Mouse (Mus musculus) midbrain, embryonic 15.5 days (tissue): ENCODE measurements around the gene Fsd2. TPM values are rescaled to one million over a fixed set of nuclear protein-coding genes. Genes with fewer than 3 reads are reported as not detected.

ENCODE experiments used
- ATAC-seq: fragments of 200-750 bp; cut with Nextera tagmentation; replicated peaks from 2 replicates; pipeline ENCODE4 v1.8.0; 2017; ENCODE audit warnings: moderate TSS enrichment
- H3K27ac ChIP-seq: fragments of 300-500 bp; sonication (generic); 2 replicates; pipeline ENCODE4 v1.5.1; 2015; ENCODE audit warnings: mild to moderate bottlenecking, inconsistent platforms
- H3K27me3 ChIP-seq: fragments of 300-500 bp; sonication (generic); replicated peaks from 2 replicates; pipeline ENCODE4 v1.6.1; 2015; ENCODE audit warnings: inconsistent platforms
- H3K36me3 ChIP-seq: fragments of 300-500 bp; sonication (generic); replicated peaks from 2 replicates; pipeline ENCODE4 v1.6.1; 2015; ENCODE audit warnings: inconsistent platforms
- H3K4me1 ChIP-seq: fragments of 300-500 bp; sonication (generic); 2 replicates; pipeline ENCODE4 v1.6.1; 2015; ENCODE audit warnings: inconsistent platforms
- H3K4me2 ChIP-seq: fragments of 300-500 bp; sonication (generic); 2 replicates; pipeline ENCODE4 v1.6.1; 2015; ENCODE audit warnings: inconsistent platforms, mild to moderate bottlenecking, moderate library complexity
- H3K4me3 ChIP-seq: fragments of 300-500 bp; sonication (generic); 2 replicates; pipeline ENCODE4 v1.5.1; 2015; ENCODE audit warnings: mild to moderate bottlenecking, inconsistent platforms
- H3K9ac ChIP-seq: fragments of 300-500 bp; sonication (generic); 2 replicates; pipeline ENCODE4 v1.6.1; 2015; ENCODE audit warnings: mild to moderate bottlenecking, inconsistent platforms
- H3K9me3 ChIP-seq: fragments of 300-500 bp; sonication (generic); 2 replicates; pipeline ENCODE4 v1.6.1; 2016; ENCODE audit warnings: inconsistent platforms
- WGBS: fragments of 180-500 bp; shearing (Covaris S2); methylation state at CpG from one replicate; pipeline ENCODE4 v1.1.7; 2015; ENCODE audit warnings: mixed read lengths; 5-methylcytosine and 5-hydroxymethylcytosine counted together
- polyA plus RNA-seq: library from polyadenylated mRNA; unstranded; fragments of >200 nt; fragmentation: Nextera tagmentation; extraction: Ambion mirVana; gene quantifications from 2 replicates; pipeline ENCODE4 v1.2.1, GENCODE M21; 2015

The Fsd2 gene
- polyA plus RNA-seq, 1 experiment from 2014 or later, result 0.17 TPM

DNA sequence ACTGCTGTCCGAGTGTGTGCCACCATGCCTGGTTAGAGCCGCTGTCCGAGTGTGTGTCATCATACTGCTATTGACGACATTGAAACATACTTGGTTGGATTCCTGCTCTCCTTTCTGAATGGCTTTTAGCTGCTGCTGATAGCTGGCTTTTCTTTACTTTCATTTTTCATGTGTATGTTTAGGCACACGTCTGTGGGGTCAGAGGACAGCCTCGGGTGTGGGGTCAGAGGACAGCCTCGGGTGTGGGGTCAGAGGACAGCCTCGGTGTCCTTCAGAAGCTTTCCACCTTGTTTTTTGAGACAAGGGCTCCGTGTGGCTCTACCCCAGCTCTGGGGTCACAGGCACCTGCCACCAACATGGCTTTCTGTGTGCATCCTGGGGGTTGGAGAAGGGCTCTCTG lies 25.9 kb upstream of the Fsd2 start:
- H3K4me3 ChIP-seq, result no peak overlapping the region
- H3K27me3 ChIP-seq, result no peaks in the 10 kb centered on the region
- no peaks in the 10 kb centered on the region for H3K4me1 ChIP-seq
- H3K4me2 ChIP-seq, result no peak overlapping the region
- H3K9me3 ChIP-seq, result no peaks in the 10 kb centered on the region
- peaks cover 37% of the 10 kb centered on the region for H3K36me3 ChIP-seq
- 89% methylated on average over 9 of the region's 9 CpGs for WGBS
- ATAC-seq, result no peak
- H3K9ac ChIP-seq, result no peak overlapping the region
- H3K27ac ChIP-seq, result no peak overlapping the region

GRCm38 (mm10) chr7:81587238-81587637 lies 20.5 kb upstream of the Fsd2 start:
- Histone ChIP-seq H3K9me3 (no peaks in the 10 kb centered on the region), H3K27ac (no peak overlapping the region), H3K9ac (no peak overlapping the region), H3K36me3 (peaks cover 36% of the 10 kb centered on the region), H3K4me2 (no peak overlapping the region), H3K27me3 (no peaks in the 10 kb centered on the region), H3K4me3 (no peak overlapping the region), H3K4me1 (no peaks in the 10 kb centered on the region)
- ATAC-seq, result no peak
- WGBS, result 81% methylated on average over 4 of the region's 4 CpGs

DNA sequence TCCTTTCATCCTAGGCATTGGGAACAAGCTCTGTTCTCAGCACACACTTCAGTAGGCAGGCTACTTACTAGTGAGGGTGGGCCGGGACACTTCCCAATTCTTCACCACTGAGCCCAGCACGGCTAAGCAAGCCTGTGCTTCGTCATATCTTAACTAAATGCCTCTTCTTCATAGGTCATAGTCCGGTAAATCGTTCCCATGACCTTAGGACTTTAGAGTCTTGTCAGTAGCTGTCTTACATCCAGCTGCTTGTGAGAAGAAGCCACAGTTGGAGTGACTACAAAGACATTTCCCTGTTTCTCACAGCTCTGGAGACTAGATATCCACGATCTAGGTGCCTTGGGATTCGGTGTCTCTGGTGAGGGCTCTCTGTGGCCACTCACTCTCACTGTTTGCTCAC lies 18.6 kb upstream of the Fsd2 start:
- no peak overlapping the region for H3K27ac ChIP-seq
- H3K4me1 ChIP-seq, result no peaks in the 10 kb centered on the region
- no peaks in the 10 kb centered on the region for H3K9me3 ChIP-seq
- no peak overlapping the region for H3K9ac ChIP-seq
- H3K4me2 ChIP-seq, result no peak overlapping the region
- no peak for ATAC-seq
- peaks cover 28% of the 10 kb centered on the region for H3K36me3 ChIP-seq
- WGBS, result 89% methylated on average over 7 of the region's 7 CpGs
- H3K4me3 ChIP-seq, result no peak overlapping the region
- H3K27me3 ChIP-seq, result no peaks in the 10 kb centered on the region

- Histone ChIP-seq H3K36me3 (peaks cover 30% of the 10 kb centered on the region), H3K4me2 (no peak overlapping the region), H3K27me3 (no peaks in the 10 kb centered on the region), H3K9ac (no peak overlapping the region), H3K4me3 (no peak overlapping the region), H3K27ac (no peak overlapping the region), H3K9me3 (no peaks in the 10 kb centered on the region), H3K4me1 (no peaks in the 10 kb centered on the region)
- no peak for ATAC-seq
- WGBS, result 64% methylated on average over 3 of the region's 3 CpGs
These were observed 16.8 kb upstream of the Fsd2 start for GRCm38 (mm10) chr7:81583512-81583911.

GRCm38 (mm10) chr7:81579312-81579711 lies 12.6 kb upstream of the Fsd2 start:
- no peaks in the 10 kb centered on the region for H3K4me1 ChIP-seq
- ATAC-seq, result no peak
- no peak overlapping the region for H3K4me2 ChIP-seq
- WGBS, result 97% methylated on average over 5 of the region's 5 CpGs
- H3K27ac ChIP-seq, result no peak overlapping the region
- H3K9ac ChIP-seq, result no peak overlapping the region
- no peaks in the 10 kb centered on the region for H3K27me3 ChIP-seq
- no peaks in the 10 kb centered on the region for H3K9me3 ChIP-seq
- H3K36me3 ChIP-seq, result 0 out of 2 replicates have a peak, but pooled peaks cover 10% of the 10 kb centered on the region
- no peak overlapping the region for H3K4me3 ChIP-seq

GRCm38 (mm10) chr7:81578413-81578812 lies 11.7 kb upstream of the Fsd2 start:
- ATAC-seq, result no peak
- H3K4me3 ChIP-seq, result no peak overlapping the region
- no peaks in the 10 kb centered on the region for H3K9me3 ChIP-seq
- 0 out of 2 replicates have a peak, but pooled peaks cover 10% of the 10 kb centered on the region for H3K36me3 ChIP-seq
- no peak overlapping the region for H3K27ac ChIP-seq
- H3K9ac ChIP-seq, result no peak overlapping the region
- H3K27me3 ChIP-seq, result no peaks in the 10 kb centered on the region
- peaks cover 3% of the 10 kb centered on the region; the same call in 1 of the 2 replicates for H3K4me1 ChIP-seq
- H3K4me2 ChIP-seq, result no peak overlapping the region
- WGBS, result 95% methylated on average over 7 of the region's 7 CpGs

DNA sequence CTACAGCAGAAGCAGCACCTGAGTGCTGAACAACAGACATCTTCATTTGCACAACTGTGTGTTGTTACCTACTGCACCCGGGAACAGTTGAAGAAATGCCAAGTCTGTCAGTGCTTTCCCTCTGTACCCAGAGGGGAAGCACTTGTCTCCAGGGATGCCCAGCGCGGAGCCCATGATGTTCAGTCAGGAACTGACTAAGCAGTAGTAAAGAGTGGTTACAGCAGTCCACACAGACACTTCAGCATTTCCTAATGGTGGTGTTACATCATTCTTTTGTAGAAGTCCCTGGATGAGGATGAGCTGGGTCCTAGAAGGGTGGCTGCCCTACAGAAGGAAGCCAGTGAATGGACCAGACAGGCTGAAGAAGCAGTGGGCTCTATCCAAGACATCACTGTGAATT lies 11.1 kb upstream of the Fsd2 start:
- H3K4me3 ChIP-seq, result no peak overlapping the region
- H3K36me3 ChIP-seq, result 0 out of 2 replicates have a peak, but pooled peaks cover 10% of the 10 kb centered on the region
- no peaks in the 10 kb centered on the region for H3K9me3 ChIP-seq
- peaks cover 8% of the 10 kb centered on the region for H3K4me1 ChIP-seq
- no peaks in the 10 kb centered on the region for H3K27me3 ChIP-seq
- 86% methylated on average over 3 of the region's 3 CpGs for WGBS
- H3K9ac ChIP-seq, result no peak overlapping the region
- ATAC-seq, result no peak
- no peak overlapping the region for H3K27ac ChIP-seq
- no peak overlapping the region for H3K4me2 ChIP-seq

GRCm38 (mm10) chr7:81575606-81576005 lies 8.9 kb upstream of the Fsd2 start:
- no peaks in the 10 kb centered on the region for H3K9me3 ChIP-seq
- WGBS, result 95% methylated on average over 10 of the region's 10 CpGs
- no peak for ATAC-seq

DNA sequence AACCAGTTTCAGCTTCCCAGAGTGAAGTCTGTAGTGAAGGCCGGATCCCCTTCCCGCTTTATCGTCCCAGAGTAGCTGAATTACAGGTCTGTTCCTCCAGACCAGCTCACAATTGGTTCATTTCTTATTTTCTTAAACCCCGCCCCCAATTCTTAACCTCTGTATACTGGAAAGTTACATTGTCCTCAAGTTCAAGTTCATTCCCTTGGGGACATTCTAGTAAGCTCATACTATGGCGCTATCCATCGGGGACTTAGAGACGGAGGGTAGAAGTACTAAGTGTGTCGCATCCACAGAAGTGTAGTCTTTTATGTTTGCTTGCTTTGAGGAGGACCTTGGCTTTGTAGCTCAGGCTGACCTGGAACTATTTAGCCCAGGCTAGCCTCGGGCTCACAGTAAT lies 7.1 kb upstream of the Fsd2 start:
- Histone ChIP-seq H3K9ac (no peak overlapping the region), H3K4me3 (no peak overlapping the region), H3K4me2 (no peak overlapping the region), H3K4me1 (peaks cover 17% of the 10 kb centered on the region), H3K36me3 (0 out of 2 replicates have a peak, but pooled peaks cover 4% of the 10 kb centered on the region), H3K27me3 (no peaks in the 10 kb centered on the region), H3K27ac (no peak overlapping the region), H3K9me3 (no peaks in the 10 kb centered on the region)
- 95% methylated on average over 9 of the region's 9 CpGs for WGBS
- no peak for ATAC-seq

More at GRCm38 (mm10) chr7:81575606-81576005, 8.9 kb upstream of the Fsd2 start:
- Histone ChIP-seq H3K27me3 (no peaks in the 10 kb centered on the region), H3K27ac (no peak overlapping the region), H3K9ac (no peak overlapping the region), H3K4me3 (no peak overlapping the region), H3K36me3 (0 out of 2 replicates have a peak, but pooled peaks cover 10% of the 10 kb centered on the region), H3K4me2 (no peak overlapping the region), H3K4me1 (peaks cover 17% of the 10 kb centered on the region)

DNA sequence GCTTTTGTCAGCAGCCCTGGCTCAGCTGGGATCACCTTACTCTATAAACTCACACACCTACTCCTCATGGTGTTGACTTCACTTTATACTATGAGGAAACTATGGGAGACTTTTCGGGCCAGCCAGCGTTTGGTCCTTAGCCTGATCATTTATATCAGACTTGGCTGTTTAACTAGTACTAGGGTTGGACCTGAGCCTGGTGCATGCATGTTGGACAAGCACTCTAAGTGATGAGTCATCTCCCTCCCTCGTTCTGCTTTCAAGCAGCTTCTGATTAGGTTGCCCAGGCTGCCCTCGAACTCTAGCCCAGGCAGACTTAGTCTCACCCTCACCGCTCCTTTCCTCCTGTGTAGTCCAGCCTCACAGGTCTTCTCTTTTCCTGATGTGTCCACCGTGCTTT lies 6.7 kb upstream of the Fsd2 start:
- no peak overlapping the region for H3K4me3 ChIP-seq
- no peak overlapping the region for H3K4me2 ChIP-seq
- H3K27ac ChIP-seq, result no peak overlapping the region
- no peak for ATAC-seq
- H3K4me1 ChIP-seq, result peaks cover 17% of the 10 kb centered on the region
- no peaks in the 10 kb centered on the region for H3K9me3 ChIP-seq
- 94% methylated on average over 6 of the region's 6 CpGs for WGBS
- H3K36me3 ChIP-seq, result 0 out of 2 replicates have a peak, but pooled peaks cover 4% of the 10 kb centered on the region
- H3K27me3 ChIP-seq, result no peaks in the 10 kb centered on the region
- H3K9ac ChIP-seq, result no peak overlapping the region

DNA sequence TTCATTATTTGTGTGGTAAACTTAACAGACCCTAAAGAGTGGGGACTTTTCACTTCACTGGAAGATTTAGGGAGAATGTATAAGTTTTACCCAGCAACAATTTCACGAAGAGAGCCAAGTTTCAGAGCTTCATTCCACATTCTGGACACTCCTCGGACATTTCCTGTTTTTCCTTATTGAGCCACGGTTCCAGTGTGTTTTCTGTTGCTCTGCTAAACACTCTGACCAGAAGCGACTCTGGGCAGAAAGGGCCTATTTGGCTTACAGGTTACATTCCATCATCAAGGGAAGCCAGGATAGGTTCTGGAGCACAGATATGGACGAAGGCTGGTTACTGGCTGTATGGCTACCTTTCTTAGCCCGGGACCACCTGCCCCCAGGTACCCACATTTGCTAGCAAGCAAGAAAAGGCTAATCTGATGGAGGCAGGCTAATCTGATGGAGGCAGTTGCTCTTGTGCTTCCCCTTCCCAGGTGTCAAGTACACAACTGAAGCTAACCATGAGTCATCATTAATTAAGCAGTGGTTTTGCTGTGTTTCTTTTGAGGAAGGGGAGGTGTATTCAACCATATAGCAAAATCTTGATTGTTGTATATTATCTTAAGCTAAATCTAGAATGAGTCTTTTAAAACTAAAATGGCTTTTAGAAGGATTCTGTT lies 6.0 kb upstream of the Fsd2 start:
- no peak for ATAC-seq
- H3K27me3 ChIP-seq, result no peaks in the 10 kb centered on the region
- 0 out of 2 replicates have a peak, but pooled peaks cover 4% of the 10 kb centered on the region for H3K36me3 ChIP-seq
- H3K4me1 ChIP-seq, result peaks cover 17% of the 10 kb centered on the region
- peak overlapping the region; percentile 56 for H3K4me2 ChIP-seq
- H3K9me3 ChIP-seq, result no peaks in the 10 kb centered on the region
- no peak overlapping the region for H3K27ac ChIP-seq
- peak overlapping the region; percentile 93 for H3K4me3 ChIP-seq
- 75% methylated on average over 6 of the region's 6 CpGs for WGBS
- no peak overlapping the region for H3K9ac ChIP-seq

DNA sequence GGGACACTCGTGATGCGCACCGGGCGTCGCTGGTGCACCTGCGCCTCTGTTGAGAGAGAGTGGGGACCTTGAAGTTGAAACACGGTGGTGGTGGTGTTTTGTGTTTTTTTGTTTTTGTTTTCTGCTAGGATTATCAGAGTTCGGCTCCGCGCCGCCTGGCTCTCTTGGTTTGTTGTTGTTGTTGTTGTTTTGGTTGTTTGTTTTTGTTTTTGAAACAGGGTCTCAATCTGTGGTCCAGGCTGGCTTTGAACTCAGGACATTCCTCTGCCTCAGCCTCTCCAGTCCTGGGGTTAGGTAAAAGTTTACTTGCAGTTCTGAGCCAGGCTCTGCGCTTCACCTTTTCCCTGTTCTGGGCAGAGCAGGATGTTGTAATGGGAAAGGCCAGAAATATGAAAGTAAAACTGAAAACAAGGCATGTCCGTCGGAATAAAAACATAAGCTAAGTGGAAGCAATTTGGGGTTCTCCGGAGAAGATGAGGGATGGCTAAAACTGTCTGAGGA lies 5.2 kb upstream of the Fsd2 start:
- Histone ChIP-seq H3K27me3 (no peaks in the 10 kb centered on the region), H3K4me1 (peaks cover 17% of the 10 kb centered on the region), H3K9ac (peak overlapping the region; percentile 90), H3K9me3 (no peaks in the 10 kb centered on the region), H3K36me3 (0 out of 2 replicates have a peak, but pooled peaks cover 4% of the 10 kb centered on the region), H3K4me3 (peak overlapping the region; percentile 93), H3K4me2 (peak overlapping the region; percentile 56), H3K27ac (peak overlapping the region; percentile 97)
- 17% methylated on average over 15 of the region's 15 CpGs for WGBS
- no peak for ATAC-seq
